Mouse (Mus musculus): Measurements from ENCODE around the gene Snn. TPM values are rescaled to one million over a fixed set of nuclear protein-coding genes. Genes with fewer than 3 reads are reported as not detected.

Snn gene
- polyA plus RNA-seq, 1 experiment from 2014 or later, result 17.0 TPM

- H3K4me3 ChIP-seq (ENCODE audit: low read depth, low read length), result no peak overlapping the region
- no peak overlapping the region for H3K9ac ChIP-seq (ENCODE audit: low read depth, low read length)
- DNase-seq (ENCODE audit: low spot score) (peak; percentile 68), ATAC-seq (replicated peaks; ENCODE audit: low FRiP score) (peak; percentile 68; the same call in 1 of the 2 replicates)
- no peak overlapping the region for H3K27ac ChIP-seq (ENCODE audit: low read depth, low read length)
- no peaks in the 10 kb centered on the region for H3K36me3 ChIP-seq (ENCODE audit: control insufficient read depth, insufficient read depth, low read length)
- no peaks in the 10 kb centered on the region for H3K4me1 ChIP-seq (replicated peaks; ENCODE audit: control insufficient read depth, insufficient read depth, low read length)
- no peaks in the 10 kb centered on the region for H3K27me3 ChIP-seq (replicated peaks; ENCODE audit: control insufficient read depth, insufficient read depth, low read length)
- H3K4me2 ChIP-seq, result peak overlapping the region; percentile 9; the same call in 1 of the 2 replicates
- H3K9me3 ChIP-seq (ENCODE audit: control insufficient read depth, low read length), result no peaks in the 10 kb centered on the region
- 23% methylated on average over 15 of the region's 15 CpGs for WGBS
Measured at GRCm38 (mm10) chr16:11035790-11036431, 24.8 kb upstream of the Snn start.

GRCm38 (mm10) chr16:11040603-11041002 lies 20.1 kb upstream of the Snn start:
- DNase-seq (ENCODE audit: low spot score) (no peak), ATAC-seq (replicated peaks; ENCODE audit: low FRiP score) (no peak)
- Histone ChIP-seq H3K4me2 (no peak overlapping the region), H3K9ac (ENCODE audit: low read depth, low read length) (no peak overlapping the region), H3K9me3 (ENCODE audit: control insufficient read depth, low read length) (no peaks in the 10 kb centered on the region), H3K27ac (ENCODE audit: low read depth, low read length) (no peak overlapping the region), H3K27me3 (replicated peaks; ENCODE audit: control insufficient read depth, insufficient read depth, low read length) (no peaks in the 10 kb centered on the region), H3K36me3 (ENCODE audit: control insufficient read depth, insufficient read depth, low read length) (no peaks in the 10 kb centered on the region), H3K4me1 (replicated peaks; ENCODE audit: control insufficient read depth, insufficient read depth, low read length) (no peaks in the 10 kb centered on the region), H3K4me3 (ENCODE audit: low read depth, low read length) (no peak overlapping the region)
- WGBS, result 67% methylated on average over 2 of the region's 2 CpGs

GRCm38 (mm10) chr16:11043239-11043638 lies 17.5 kb upstream of the Snn start:
- H3K9me3 ChIP-seq (ENCODE audit: control insufficient read depth, low read length), result no peaks in the 10 kb centered on the region
- no peak overlapping the region for H3K4me3 ChIP-seq (ENCODE audit: low read depth, low read length)
- H3K9ac ChIP-seq (ENCODE audit: low read depth, low read length), result no peak overlapping the region
- no peaks in the 10 kb centered on the region for H3K36me3 ChIP-seq (ENCODE audit: control insufficient read depth, insufficient read depth, low read length)
- H3K27ac ChIP-seq (ENCODE audit: low read depth, low read length), result no peak overlapping the region
- 77% methylated on average over 5 of the region's 5 CpGs for WGBS
- ATAC-seq (replicated peaks; ENCODE audit: low FRiP score) (no peak), DNase-seq (ENCODE audit: low spot score) (no peak)
- no peaks in the 10 kb centered on the region for H3K4me1 ChIP-seq (replicated peaks; ENCODE audit: control insufficient read depth, insufficient read depth, low read length)
- no peak overlapping the region for H3K4me2 ChIP-seq
- H3K27me3 ChIP-seq (replicated peaks; ENCODE audit: control insufficient read depth, insufficient read depth, low read length), result no peaks in the 10 kb centered on the region

- no peaks in the 10 kb centered on the region for H3K9me3 ChIP-seq (ENCODE audit: control insufficient read depth, low read length)
- WGBS, result 72% methylated on average over 7 of the region's 7 CpGs
- H3K4me1 ChIP-seq (replicated peaks; ENCODE audit: control insufficient read depth, insufficient read depth, low read length), result no peaks in the 10 kb centered on the region
- H3K27ac ChIP-seq (ENCODE audit: low read depth, low read length), result no peak overlapping the region; the same call in 1 of the 2 replicates
- H3K4me3 ChIP-seq (ENCODE audit: low read depth, low read length), result no peak overlapping the region
- ATAC-seq (replicated peaks; ENCODE audit: low FRiP score) (no peak; the same call in 1 of the 2 replicates), DNase-seq (ENCODE audit: low spot score) (no peak)
- H3K4me2 ChIP-seq, result no peak overlapping the region
- H3K36me3 ChIP-seq (ENCODE audit: control insufficient read depth, insufficient read depth, low read length), result no peaks in the 10 kb centered on the region
- H3K9ac ChIP-seq (ENCODE audit: low read depth, low read length), result no peak overlapping the region
- H3K27me3 ChIP-seq (replicated peaks; ENCODE audit: control insufficient read depth, insufficient read depth, low read length), result no peaks in the 10 kb centered on the region
Measured at GRCm38 (mm10) chr16:11046437-11046836, 14.3 kb upstream of the Snn start.

- WGBS, result 54% methylated on average over 7 of the region's 7 CpGs
- Histone ChIP-seq H3K4me3 (ENCODE audit: low read depth, low read length) (no peak overlapping the region), H3K4me1 (replicated peaks; ENCODE audit: control insufficient read depth, insufficient read depth, low read length) (no peaks in the 10 kb centered on the region), H3K27ac (ENCODE audit: low read depth, low read length) (no peak overlapping the region), H3K36me3 (ENCODE audit: control insufficient read depth, insufficient read depth, low read length) (no peaks in the 10 kb centered on the region), H3K9me3 (ENCODE audit: control insufficient read depth, low read length) (no peaks in the 10 kb centered on the region), H3K27me3 (replicated peaks; ENCODE audit: control insufficient read depth, insufficient read depth, low read length) (no peaks in the 10 kb centered on the region), H3K4me2 (no peak overlapping the region), H3K9ac (ENCODE audit: low read depth, low read length) (no peak overlapping the region)
- DNase-seq (ENCODE audit: low spot score), result no peak
- ATAC-seq (replicated peaks; ENCODE audit: low FRiP score), result no peak
Measured at GRCm38 (mm10) chr16:11047130-11047529, 13.6 kb upstream of the Snn start.

- H3K27me3 ChIP-seq (replicated peaks; ENCODE audit: control insufficient read depth, insufficient read depth, low read length), result no peaks in the 10 kb centered on the region
- ATAC-seq (replicated peaks; ENCODE audit: low FRiP score) (no peak), DNase-seq (ENCODE audit: low spot score) (no peak)
- H3K9me3 ChIP-seq (ENCODE audit: control insufficient read depth, low read length), result no peaks in the 10 kb centered on the region
- H3K4me3 ChIP-seq (ENCODE audit: low read depth, low read length), result no peak overlapping the region
- no peak overlapping the region for H3K27ac ChIP-seq (ENCODE audit: low read depth, low read length)
- no peaks in the 10 kb centered on the region for H3K4me1 ChIP-seq (replicated peaks; ENCODE audit: control insufficient read depth, insufficient read depth, low read length)
- 93% methylated on average over 2 of the region's 2 CpGs for WGBS
- no peak overlapping the region for H3K4me2 ChIP-seq
- H3K9ac ChIP-seq (ENCODE audit: low read depth, low read length), result no peak overlapping the region
- no peaks in the 10 kb centered on the region for H3K36me3 ChIP-seq (ENCODE audit: control insufficient read depth, insufficient read depth, low read length)
Measured at GRCm38 (mm10) chr16:11050226-11050625, 10.5 kb upstream of the Snn start.

- 86% methylated on average over 11 of the region's 11 CpGs for WGBS
Measured at GRCm38 (mm10) chr16:11051134-11051533, 9.6 kb upstream of the Snn start.

GRCm38 (mm10) chr16:11054409-11054808 lies 6.3 kb upstream of the Snn start:
- 50% methylated on average over 6 of the region's 6 CpGs for WGBS
- no peak overlapping the region for H3K9ac ChIP-seq (ENCODE audit: low read depth, low read length)
- H3K4me2 ChIP-seq, result no peak overlapping the region
- no peaks in the 10 kb centered on the region for H3K4me1 ChIP-seq (replicated peaks; ENCODE audit: control insufficient read depth, insufficient read depth, low read length)
- H3K9me3 ChIP-seq (ENCODE audit: control insufficient read depth, low read length), result no peaks in the 10 kb centered on the region
- no peak overlapping the region for H3K4me3 ChIP-seq (ENCODE audit: low read depth, low read length)
- H3K27ac ChIP-seq (ENCODE audit: low read depth, low read length), result no peak overlapping the region
- ATAC-seq (replicated peaks; ENCODE audit: low FRiP score), result no peak
- DNase-seq (ENCODE audit: low spot score), result no peak
- H3K36me3 ChIP-seq (ENCODE audit: control insufficient read depth, insufficient read depth, low read length), result no peaks in the 10 kb centered on the region
- H3K27me3 ChIP-seq (replicated peaks; ENCODE audit: control insufficient read depth, insufficient read depth, low read length), result peaks cover 2% of the 10 kb centered on the region; the same call in 1 of the 2 replicates

More at GRCm38 (mm10) chr16:11051134-11051533, 9.6 kb upstream of the Snn start:
- no peak for DNase-seq (ENCODE audit: low spot score)
- Histone ChIP-seq H3K4me1 (replicated peaks; ENCODE audit: control insufficient read depth, insufficient read depth, low read length) (no peaks in the 10 kb centered on the region), H3K36me3 (ENCODE audit: control insufficient read depth, insufficient read depth, low read length) (no peaks in the 10 kb centered on the region), H3K4me2 (no peak overlapping the region), H3K4me3 (ENCODE audit: low read depth, low read length) (no peak overlapping the region), H3K27me3 (replicated peaks; ENCODE audit: control insufficient read depth, insufficient read depth, low read length) (no peaks in the 10 kb centered on the region), H3K9me3 (ENCODE audit: control insufficient read depth, low read length) (no peaks in the 10 kb centered on the region), H3K9ac (ENCODE audit: low read depth, low read length) (no peak overlapping the region), H3K27ac (ENCODE audit: low read depth, low read length) (no peak overlapping the region)
- ATAC-seq (replicated peaks; ENCODE audit: low FRiP score), result no peak

GRCm38 (mm10) chr16:11054871-11055270 lies 5.9 kb upstream of the Snn start:
- ATAC-seq (replicated peaks; ENCODE audit: low FRiP score) (no peak), DNase-seq (ENCODE audit: low spot score) (no peak)
- no peaks in the 10 kb centered on the region for H3K36me3 ChIP-seq (ENCODE audit: control insufficient read depth, insufficient read depth, low read length)
- H3K4me1 ChIP-seq (replicated peaks; ENCODE audit: control insufficient read depth, insufficient read depth, low read length), result no peaks in the 10 kb centered on the region
- no peak overlapping the region for H3K27ac ChIP-seq (ENCODE audit: low read depth, low read length)
- H3K9me3 ChIP-seq (ENCODE audit: control insufficient read depth, low read length), result no peaks in the 10 kb centered on the region
- no peak overlapping the region for H3K4me3 ChIP-seq (ENCODE audit: low read depth, low read length)
- 78% methylated on average over 6 of the region's 6 CpGs for WGBS
- peaks cover 2% of the 10 kb centered on the region; the same call in 1 of the 2 replicates for H3K27me3 ChIP-seq (replicated peaks; ENCODE audit: control insufficient read depth, insufficient read depth, low read length)
- no peak overlapping the region for H3K9ac ChIP-seq (ENCODE audit: low read depth, low read length)
- H3K4me2 ChIP-seq, result no peak overlapping the region
